Mouse (Mus musculus) Muller cell, postnatal 12 days (primary cell): ENCODE results near the gene Lama1.
"Not testable (repeated sequence)": the region's sequence is repeated elsewhere in the genome, so short reads cannot be mapped to it uniquely, and the experiment has no call there.

Experiments
- DNase-seq: peaks from one replicate; pipeline ENCODE4 v3.0.0-alpha.2; 2015; ENCODE audit errors: inconsistent ontology term

Lama1 gene

GRCm38 (mm10) chr17:67838948-67839347, 141.9 kb downstream of the Lama1 start:
- no peak for DNase-seq

DNA sequence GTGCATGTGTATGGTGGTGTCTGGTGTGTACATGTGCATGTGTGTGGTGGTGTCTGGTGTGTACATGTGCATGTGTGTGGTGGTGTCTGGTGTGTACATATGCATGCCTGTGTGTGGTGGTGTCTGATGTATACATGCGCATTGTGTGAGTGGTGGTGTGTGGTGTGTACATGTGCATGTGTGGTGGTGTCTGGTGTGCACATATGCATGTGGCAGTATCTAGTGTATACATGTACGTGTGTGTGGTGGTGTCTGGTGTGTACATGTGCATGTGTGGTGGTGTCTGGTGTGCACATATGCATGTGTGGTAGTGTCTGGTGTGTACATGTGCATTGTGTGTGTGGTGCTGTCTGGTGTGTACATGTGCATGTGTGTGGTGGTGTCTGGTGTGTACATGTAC, 144.4 kb downstream of the Lama1 start:
- DNase-seq: not testable (repeated sequence)

DNA sequence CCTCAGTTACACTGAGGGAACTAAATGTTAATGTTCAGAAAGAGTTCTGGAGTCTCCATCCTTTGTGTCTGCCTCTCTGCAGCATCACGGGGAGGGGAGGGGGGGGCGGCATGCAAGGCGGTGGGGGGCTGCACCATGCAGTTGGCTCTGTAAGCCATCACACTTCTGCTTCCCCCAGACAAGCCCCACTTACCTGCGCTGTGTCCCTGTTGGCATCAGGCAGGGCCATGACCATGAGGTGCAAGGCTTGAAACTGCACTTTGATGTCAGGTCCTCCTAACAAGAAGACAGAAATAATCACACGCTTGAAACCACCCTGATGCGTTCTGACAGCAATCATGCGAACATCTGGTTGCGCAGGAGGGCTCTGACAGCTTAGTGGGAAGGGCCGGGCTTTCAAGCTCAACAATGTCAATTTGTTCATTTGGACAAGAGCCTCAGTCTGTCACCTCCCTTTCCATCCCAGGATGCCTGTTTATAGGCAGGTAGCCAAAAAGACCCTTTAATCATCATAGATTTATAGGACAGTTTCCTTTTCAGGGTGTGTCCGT, 164.1 kb downstream of the Lama1 start:
- no peak for DNase-seq

- peak; percentile 64 for DNase-seq
Measured at GRCm38 (mm10) chr17:67861744-67862535, 164.9 kb downstream of the Lama1 start.

- DNase-seq: no peak
Measured at GRCm38 (mm10) chr17:67864363-67864762, 167.3 kb downstream of the Lama1 start.

- DNase-seq: no peak
Measured at GRCm38 (mm10) chr17:67864912-67865311, 167.9 kb downstream of the Lama1 start.

GRCm38 (mm10) chr17:67866026-67866425, 169.0 kb downstream of the Lama1 start:
- DNase-seq: no peak

DNA sequence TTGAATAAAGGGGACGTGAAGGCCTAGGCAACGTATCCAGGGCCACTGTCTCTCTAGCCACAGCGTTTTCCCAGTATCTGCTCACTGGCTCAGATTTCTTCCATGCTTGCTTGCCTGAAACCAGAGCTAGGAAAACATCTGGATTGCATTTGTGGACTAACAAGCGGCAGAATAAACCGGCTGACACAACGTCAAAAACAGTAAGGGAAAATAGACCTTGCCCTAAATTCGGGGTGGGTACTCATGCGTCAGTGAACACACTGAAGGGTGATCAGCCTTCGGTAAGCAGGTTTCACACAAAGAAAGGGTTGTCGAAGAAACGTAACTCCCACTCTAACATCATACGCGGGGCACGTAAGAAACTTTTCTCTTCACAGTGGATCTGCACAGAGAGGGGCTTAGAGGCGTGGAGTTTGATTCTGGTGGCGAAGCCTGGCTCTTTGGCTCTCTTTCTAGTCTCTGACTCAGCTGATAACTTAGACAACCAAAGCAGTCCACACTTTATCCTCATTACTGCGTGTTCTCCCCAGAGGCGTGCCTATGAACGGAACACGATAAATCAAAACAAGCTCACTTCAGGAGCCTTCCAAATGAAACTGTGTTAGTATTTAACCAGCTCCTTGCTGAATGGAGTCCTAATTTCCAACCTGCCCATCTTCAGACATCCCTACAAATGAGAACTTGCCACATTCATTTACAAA, 169.6 kb downstream of the Lama1 start:
- no peak for DNase-seq

DNA sequence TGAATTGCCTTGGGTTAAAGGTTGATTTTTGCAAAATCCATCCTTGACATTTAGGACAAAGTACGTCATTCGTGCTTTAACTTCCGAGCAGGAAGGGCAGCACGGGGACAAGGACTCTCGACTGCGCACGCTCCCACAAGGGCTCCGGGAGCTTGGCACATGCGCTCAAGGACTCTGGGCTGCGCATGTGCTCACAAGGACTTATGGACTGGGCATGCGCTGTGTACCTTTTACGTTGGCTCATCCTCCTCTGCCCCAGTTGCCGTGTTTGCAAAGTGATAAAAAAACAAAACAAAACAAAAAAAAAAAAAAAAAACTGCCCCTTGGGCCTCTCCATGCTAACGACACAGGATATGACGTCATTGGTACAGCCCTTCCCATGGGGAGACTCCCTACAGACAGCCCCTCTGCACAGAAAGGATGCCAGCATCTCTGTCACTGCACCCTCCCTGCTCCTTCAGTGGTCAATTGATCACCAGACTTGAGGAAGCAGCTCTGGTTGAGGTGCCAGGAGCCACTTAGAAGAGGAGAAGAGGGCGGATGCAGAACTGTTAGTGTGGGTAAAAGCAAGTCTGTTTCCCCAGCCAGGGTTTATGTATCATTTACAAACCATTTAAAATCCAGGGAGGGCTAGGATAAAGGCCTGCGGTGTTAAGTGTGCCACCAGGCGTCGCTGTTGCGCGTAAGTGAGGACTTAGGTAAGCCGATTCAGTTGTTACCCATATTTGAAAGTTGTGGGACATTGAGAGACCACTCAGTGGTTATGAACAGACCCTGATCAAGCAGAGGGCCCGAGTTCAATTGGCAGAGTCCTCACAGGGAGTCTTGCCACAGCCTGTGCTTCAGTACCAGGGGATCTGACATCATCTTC, 172.9 kb downstream of the Lama1 start:
- peak; percentile 52 for DNase-seq
